Mouse (Mus musculus): ENCODE results near the gene Cldn10.

- TF ChIP-seq CTCF (IDR thresholded peaks at IDR 0.05; ENCODE audit: extremely low read depth, insufficient read depth, low read length) (no peak), POLR2A (IDR thresholded peaks at IDR 0.05; ENCODE audit: extremely low read depth, insufficient read depth, low read length) (no peak)
Measured at GRCm38 (mm10) chr14:118836754-118837153, 49.0 kb downstream of the Cldn10 start.

All from cortical plate, adult 2 months (tissue).